Mouse (Mus musculus): Measurements from ENCODE around the gene Atp6v0a1.

Atp6v0a1 gene

GRCm38 (mm10) chr11:101084811-101085210, 75.6 kb downstream of the Atp6v0a1 start:
- peak in 1 of 2 experiments; percentile 37 for DNase-seq (ENCODE audit: low spot score in 2 of 2)

GRCm38 (mm10) chr11:101085617-101086322, 76.5 kb downstream of the Atp6v0a1 start:
- DNase-seq (ENCODE audit: low spot score in 2 of 2): peak in 1 of 2 experiments; percentile 34

DNA sequence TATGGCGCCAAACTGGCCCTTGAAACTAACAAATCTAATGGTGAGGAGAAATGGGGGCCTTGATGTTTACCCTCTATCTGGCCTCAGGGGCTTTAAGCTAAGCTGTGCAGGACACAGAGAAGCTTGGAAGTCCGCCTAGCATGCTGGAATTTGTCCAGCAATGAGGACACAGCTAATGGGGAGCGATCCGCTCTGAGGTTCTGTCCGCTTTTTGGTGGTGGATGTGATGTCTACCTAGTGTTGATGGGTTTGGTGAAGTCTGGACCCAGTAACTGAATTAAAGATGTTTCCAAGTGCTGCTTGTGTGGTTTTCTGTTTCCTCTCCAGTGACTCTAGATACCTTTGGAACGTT, 77.0 kb downstream of the Atp6v0a1 start:
- peak in 1 of 2 experiments; percentile 42 for DNase-seq (ENCODE audit: low spot score in 2 of 2)

DNA sequence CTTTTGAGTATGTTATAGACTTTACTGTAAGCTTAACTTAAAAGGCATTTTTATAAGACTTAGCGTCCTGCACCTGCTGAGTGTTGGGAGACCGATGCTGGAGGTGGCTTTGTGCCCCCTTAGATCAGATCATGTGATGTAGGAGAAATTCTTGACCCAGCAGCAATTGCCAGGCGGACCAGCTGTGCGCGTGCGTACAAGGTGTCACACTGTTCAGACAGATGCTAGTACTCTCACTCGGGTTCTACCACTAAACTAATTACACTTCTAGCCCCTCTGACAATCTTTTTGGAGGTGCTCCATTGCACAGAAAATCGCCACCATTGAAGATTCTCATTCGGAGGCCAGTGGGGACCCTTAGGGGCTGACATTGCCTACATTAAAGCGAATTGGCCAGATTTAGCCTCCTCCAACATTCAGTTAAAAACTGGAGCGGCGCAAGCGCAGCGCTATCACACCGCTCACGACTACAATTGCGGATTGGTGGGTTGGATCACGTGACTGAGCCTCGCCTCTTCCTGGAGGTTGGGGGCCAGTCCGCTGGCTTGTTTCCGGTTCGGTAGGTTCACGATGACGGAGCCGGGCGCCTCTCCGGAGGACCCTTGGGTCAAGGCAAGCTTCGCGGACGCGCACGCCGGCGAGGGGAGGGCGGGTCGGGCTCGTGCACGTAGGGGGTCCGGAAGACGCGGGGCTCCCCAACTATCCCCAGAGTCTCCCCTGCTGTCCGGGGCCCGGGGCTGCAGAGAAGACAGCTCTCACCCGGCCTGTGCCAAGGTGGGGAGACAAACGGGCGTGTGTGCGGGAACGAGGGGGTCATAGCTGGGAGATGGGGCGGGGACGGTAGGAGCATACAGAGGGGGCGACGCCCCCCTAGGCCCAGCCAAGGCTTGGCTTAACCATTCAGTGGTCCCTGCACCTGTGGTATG, 77.8 kb downstream of the Atp6v0a1 start, which contains the start of gene Mlx:
TSS of gene Mlx (plus strand) at position 522 of the 926 bp plus-strand sequence.
- DNase-seq (ENCODE audit: low spot score in 2 of 2): peak; percentile 96 to 97

- DNase-seq (ENCODE audit: low spot score in 2 of 2): no peak
Observed at GRCm38 (mm10) chr11:101087682-101088055, 78.4 kb downstream of the Atp6v0a1 start.

DNA sequence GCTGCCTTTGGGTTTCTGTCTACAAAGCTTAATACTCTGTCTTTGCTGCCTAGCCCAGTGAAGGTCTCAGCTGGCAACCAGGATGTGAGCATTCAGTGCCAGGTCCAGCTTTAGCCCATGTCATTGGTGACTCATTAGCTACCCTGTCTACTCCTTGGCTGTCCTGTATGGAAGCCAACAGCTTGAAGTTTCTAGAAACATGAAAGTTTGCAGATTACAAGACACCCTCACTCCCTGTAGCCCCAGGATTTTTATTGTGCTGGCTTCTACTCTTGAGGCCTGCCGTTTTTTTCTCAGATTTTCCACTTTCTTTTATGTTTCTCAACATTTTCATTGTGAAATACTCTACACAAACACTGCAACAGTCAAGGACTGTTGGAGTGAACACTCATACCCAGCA, 80.7 kb downstream of the Atp6v0a1 start:
- no peak for DNase-seq (ENCODE audit: low spot score in 2 of 2)

GRCm38 (mm10) chr11:101094930-101095313, 85.7 kb downstream of the Atp6v0a1 start:
- no peak for DNase-seq (ENCODE audit: low spot score in 2 of 2)

DNA sequence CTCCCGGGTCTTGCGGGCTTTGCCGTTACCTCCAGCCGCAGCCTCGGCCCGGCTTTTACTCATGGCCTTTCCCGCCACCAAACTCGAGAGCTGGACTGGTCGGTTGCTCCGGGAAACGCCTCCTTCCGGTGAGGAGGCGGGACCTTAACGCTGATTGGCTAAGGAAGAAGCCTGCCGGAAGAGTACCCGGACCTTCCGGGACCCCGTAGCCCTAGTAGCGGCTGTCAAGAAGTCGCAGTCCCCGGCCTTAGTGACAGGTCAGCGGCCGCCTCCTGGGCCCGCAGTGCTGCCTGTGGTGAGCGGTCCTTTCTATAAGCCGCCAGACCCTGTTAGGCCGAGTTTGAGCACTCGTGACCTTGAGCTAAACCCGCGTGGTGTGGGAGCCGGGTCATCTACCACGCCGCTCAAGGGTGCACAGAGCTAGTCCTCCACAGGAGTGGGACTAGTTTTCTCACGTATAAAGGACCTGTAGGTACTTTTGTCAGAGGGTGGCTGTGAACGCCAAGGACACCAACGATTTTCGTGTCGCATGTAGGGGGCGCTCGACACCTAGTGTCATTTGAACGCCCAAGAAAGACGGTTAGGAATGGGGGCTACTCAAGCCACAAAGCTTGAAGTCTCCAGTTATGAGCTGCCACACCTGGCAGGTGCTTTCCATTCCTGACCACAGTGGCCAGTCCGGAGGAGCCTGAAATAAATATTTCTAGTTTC, 86.2 kb downstream of the Atp6v0a1 start, which contains the start of gene Psmc3ip:
TSS of gene Psmc3ip (minus strand) at position 123 of the 711 bp plus-strand sequence.
- DNase-seq (ENCODE audit: low spot score in 2 of 2): peak; percentile 97

GRCm38 (mm10) chr11:101098231-101098630, 89.0 kb downstream of the Atp6v0a1 start:
- no peak for DNase-seq (ENCODE audit: low spot score in 2 of 2)

- DNase-seq (ENCODE audit: low spot score in 2 of 2): no peak
Observed at GRCm38 (mm10) chr11:101103011-101103410, 93.8 kb downstream of the Atp6v0a1 start.

DNA sequence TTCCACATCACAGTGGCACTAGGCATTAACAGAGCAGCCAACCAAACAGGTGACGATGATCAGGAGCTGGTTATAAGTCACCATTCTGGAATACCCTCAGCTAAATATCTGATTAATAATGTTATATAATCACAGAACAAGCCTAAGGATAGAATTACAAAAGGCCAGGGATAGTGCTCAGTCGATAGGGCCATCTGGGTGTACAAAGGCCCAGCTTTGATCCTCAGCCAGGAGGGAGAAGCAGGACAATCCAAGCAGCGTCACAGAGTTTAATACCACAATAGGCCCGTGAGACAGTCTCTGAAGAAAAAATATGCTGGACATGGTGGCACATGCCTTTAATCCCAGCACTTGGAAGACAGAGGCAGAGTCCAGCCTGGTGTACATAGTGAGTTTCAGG, 100.1 kb downstream of the Atp6v0a1 start:
- no peak for DNase-seq (ENCODE audit: low spot score in 2 of 2)

DNA sequence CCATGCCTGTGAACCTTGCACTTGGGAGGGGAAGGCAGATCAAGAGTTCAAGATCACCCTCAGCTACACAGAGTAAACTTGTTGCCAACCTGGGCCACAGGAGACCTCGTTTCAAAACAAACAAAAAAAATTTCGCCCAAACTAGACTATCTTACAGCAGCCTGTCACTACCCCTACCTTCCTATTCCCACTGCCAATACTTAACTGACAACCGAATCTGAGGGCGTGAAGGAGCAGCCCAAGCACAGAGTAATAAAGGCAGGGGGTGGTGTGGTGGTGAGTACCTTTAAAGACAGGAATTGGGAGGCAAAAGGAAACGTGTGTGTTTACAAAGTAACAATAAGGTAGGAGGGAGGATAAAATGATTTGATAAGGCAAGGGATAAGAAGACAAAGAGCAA, 101.5 kb downstream of the Atp6v0a1 start:
- no peak for DNase-seq (ENCODE audit: low spot score in 2 of 2)

DNA sequence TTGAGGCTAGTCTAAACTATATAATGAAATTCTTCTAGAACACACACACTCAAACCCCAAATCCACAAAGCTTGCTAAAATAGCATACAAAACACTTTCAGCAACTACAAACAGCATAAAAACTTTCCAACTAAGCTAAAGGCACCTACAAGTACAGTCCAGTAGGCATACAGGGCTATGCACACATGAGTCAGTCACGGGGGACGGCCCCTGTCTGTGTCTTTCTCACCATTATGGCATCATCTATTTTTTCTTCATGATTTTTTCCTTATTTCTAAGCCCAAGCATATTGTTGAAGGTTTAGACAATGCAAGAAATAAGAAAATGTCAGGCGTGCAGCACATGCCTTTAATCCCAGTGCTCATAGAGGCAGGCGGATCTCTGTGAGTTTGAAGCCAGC, 101.9 kb downstream of the Atp6v0a1 start:
- DNase-seq (ENCODE audit: low spot score in 2 of 2): no peak

DNA sequence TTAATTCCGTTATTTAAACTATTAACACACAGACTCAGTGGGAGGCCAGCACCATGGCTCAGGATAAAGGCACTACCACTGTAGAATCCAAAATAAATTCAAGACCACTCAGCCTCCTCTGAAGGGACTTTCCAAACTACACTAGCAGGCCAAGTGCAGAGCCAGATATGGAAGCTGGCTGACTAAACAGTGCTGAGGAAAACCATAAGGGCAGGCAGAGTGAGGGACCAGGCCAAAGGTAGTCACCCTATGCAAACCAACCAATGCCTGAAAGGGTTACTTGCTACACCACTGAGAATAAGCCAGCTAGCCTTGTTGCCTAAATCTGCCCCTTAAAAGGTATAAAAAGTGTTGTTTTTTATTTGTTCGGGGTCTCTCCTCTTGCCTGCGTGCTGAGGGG, 102.9 kb downstream of the Atp6v0a1 start:
- DNase-seq (ENCODE audit: low spot score in 2 of 2): no peak
